Mouse (Mus musculus): Measurements from ENCODE around the gene Dhrs13. TPM values are rescaled to one million over a fixed set of nuclear protein-coding genes. Genes with fewer than 3 reads are reported as not detected.

Gene Dhrs13
- total and polyA plus RNA-seq, 2 experiments from 2014 or later, result 7.3 to 7.7 TPM

DNA sequence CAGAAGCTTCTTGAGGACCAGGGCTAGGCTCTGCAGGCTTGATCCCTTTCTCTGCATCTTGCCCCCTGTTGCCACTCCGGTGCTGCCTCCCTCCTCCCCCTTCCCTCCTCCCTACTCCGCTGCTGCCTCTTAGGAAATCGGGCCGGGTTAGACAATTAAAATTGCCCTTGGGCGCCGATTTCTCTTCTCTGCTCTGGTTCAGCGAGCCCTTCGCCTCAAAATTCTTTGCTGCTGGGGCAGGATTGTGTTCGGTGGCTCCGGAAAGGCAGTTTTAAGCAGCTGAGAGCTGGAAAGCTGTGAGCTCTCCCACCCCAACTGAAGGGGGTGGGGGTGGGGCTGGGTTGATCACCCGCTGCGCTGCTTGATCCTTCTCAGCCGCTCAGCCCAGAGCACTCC lies 47.2 kb upstream of the Dhrs13 start:
- ATAC-seq (ENCODE audit: insufficient read depth, low read depth) (no peak), DNase-seq (ENCODE audit: low spot score) (peak; percentile 37)
- peak overlapping the region; percentile 94 for H3K4me3 ChIP-seq (ENCODE audit: low read depth, low read length)
- H3K36me3 ChIP-seq (replicated peaks; ENCODE audit: control insufficient read depth, insufficient read depth, low read length), result peaks cover 12% of the 10 kb centered on the region; the same call in 1 of the 2 replicates
- H3K27me3 ChIP-seq (ENCODE audit: control insufficient read depth, insufficient read depth, low read length), result no peaks in the 10 kb centered on the region
- TF ChIP-seq CTCF (IDR thresholded peaks at IDR 0.05; ENCODE audit: low read depth) (no peak), EP300 (IDR thresholded peaks at IDR 0.05; ENCODE audit: low read depth) (no peak)
- 0% methylated on average over 13 of the region's 13 CpGs for whole genome bisulfite sequencing
- H3K4me1 ChIP-seq (ENCODE audit: control insufficient read depth, insufficient read depth), result peaks cover 4% of the 10 kb centered on the region; the same call in 1 of the 2 replicates
- peak overlapping the region; percentile 96 for H3K4me2 ChIP-seq (ENCODE audit: low read depth, low read length)
- H3K27ac ChIP-seq (ENCODE audit: low read depth), result peak overlapping the region; percentile 97
- H3K9me3 ChIP-seq (replicated peaks; ENCODE audit: control insufficient read depth, low read length), result no peaks in the 10 kb centered on the region
- H3K9ac ChIP-seq (replicated peaks; ENCODE audit: low read depth, low read length), result peak overlapping the region; percentile 98

DNA sequence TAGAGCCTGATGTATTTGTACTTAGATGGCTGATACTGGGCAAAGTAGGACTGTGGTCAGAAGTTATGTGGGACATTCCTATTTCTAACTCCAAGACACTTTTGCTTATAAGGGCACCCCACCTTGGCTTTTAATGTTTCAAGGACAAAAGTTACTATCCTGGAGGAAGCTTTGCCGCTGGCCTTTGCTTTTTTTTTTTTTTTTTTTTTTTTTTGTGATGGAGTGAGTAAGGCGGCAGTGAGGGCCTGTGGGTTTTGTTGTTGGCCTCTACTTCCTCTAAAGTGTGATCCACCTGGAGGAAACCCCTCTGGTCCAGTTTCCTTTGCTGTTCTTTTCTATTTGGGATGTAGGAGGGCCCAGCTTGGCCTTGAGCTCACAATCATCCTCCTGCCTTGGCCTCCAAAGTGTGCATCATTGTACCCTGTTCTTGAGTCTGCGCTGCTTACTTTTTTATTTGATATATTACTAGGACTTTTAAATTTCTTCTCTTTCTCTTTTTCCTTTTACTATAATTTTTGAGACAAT lies 46.5 kb upstream of the Dhrs13 start:
- no peaks in the 10 kb centered on the region for H3K9me3 ChIP-seq (replicated peaks; ENCODE audit: control insufficient read depth, low read length)
- ATAC-seq (ENCODE audit: insufficient read depth, low read depth), result no peak
- H3K9ac ChIP-seq (replicated peaks; ENCODE audit: low read depth, low read length), result peak overlapping the region; percentile 98; the same call in 1 of the 2 replicates

DNA sequence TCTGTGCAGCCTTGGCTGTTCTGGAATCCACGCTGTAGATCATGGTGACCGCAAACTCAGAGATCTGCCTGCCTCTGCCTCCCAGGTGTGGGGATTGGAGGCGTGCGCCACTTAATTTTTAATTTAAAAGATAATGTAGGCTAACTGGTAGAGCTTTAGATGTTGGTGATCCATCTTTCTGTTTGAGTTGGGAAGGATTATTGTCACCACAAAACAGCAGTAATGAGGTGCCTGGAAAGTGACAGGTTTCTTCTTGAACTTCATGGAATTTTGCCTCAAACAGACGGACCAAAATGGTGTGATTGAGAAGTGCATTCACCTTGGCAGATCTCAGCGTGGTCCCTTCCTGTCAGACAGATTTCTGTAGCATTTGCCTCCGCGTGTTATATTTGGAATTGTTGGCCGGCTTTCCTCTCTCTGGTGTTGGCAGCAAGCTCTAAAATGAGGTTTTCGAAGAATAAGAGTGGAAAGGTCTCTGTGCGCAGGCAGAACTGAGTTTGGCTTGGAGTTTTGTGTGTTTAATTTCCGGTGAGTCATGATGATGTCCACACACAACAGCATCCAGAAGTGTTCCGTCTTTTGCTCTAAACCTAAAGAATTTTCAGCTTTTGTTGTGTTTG lies 42.9 kb upstream of the Dhrs13 start:
- 66% methylated on average over 13 of the region's 13 CpGs for WGBS
- H3K27ac ChIP-seq (ENCODE audit: low read depth), result no peak overlapping the region
- no peak for ATAC-seq (ENCODE audit: insufficient read depth, low read depth)
- H3K4me3 ChIP-seq (ENCODE audit: low read depth, low read length), result no peak overlapping the region
- H3K27me3 ChIP-seq (ENCODE audit: control insufficient read depth, insufficient read depth, low read length), result no peaks in the 10 kb centered on the region
- H3K9ac ChIP-seq (replicated peaks; ENCODE audit: low read depth, low read length), result no peak overlapping the region
- peaks cover 17% of the 10 kb centered on the region; the same call in 1 of the 2 replicates for H3K36me3 ChIP-seq (replicated peaks; ENCODE audit: control insufficient read depth, insufficient read depth, low read length)
- no peaks in the 10 kb centered on the region for H3K9me3 ChIP-seq (replicated peaks; ENCODE audit: control insufficient read depth, low read length)
- TF ChIP-seq CTCF (IDR thresholded peaks at IDR 0.05; ENCODE audit: low read depth), result no peak
- TF ChIP-seq EP300 (IDR thresholded peaks at IDR 0.05; ENCODE audit: low read depth), result no peak
- no peak overlapping the region for H3K4me2 ChIP-seq (ENCODE audit: low read depth, low read length)
- DNase-seq (ENCODE audit: low spot score), result no peak
- H3K4me1 ChIP-seq (ENCODE audit: control insufficient read depth, insufficient read depth), result peaks cover 4% of the 10 kb centered on the region; the same call in 1 of the 2 replicates

More for the DNA sequence above, 46.5 kb upstream of the Dhrs13 start:
- peak overlapping the region; percentile 97 for H3K27ac ChIP-seq (ENCODE audit: low read depth)
- no peak for TF ChIP-seq CTCF (IDR thresholded peaks at IDR 0.05; ENCODE audit: low read depth)
- TF ChIP-seq EP300 (IDR thresholded peaks at IDR 0.05; ENCODE audit: low read depth), result no peak
- 75% methylated on average over 3 of the region's 3 CpGs for whole genome bisulfite sequencing
- H3K36me3 ChIP-seq (replicated peaks; ENCODE audit: control insufficient read depth, insufficient read depth, low read length), result peaks cover 12% of the 10 kb centered on the region; the same call in 1 of the 2 replicates
- H3K4me3 ChIP-seq (ENCODE audit: low read depth, low read length), result peak overlapping the region; percentile 94
- H3K4me1 ChIP-seq (ENCODE audit: control insufficient read depth, insufficient read depth), result peaks cover 4% of the 10 kb centered on the region; the same call in 1 of the 2 replicates
- H3K4me2 ChIP-seq (ENCODE audit: low read depth, low read length), result peak overlapping the region; percentile 96
- H3K27me3 ChIP-seq (ENCODE audit: control insufficient read depth, insufficient read depth, low read length), result no peaks in the 10 kb centered on the region
- no peak for DNase-seq (ENCODE audit: low spot score)

DNA sequence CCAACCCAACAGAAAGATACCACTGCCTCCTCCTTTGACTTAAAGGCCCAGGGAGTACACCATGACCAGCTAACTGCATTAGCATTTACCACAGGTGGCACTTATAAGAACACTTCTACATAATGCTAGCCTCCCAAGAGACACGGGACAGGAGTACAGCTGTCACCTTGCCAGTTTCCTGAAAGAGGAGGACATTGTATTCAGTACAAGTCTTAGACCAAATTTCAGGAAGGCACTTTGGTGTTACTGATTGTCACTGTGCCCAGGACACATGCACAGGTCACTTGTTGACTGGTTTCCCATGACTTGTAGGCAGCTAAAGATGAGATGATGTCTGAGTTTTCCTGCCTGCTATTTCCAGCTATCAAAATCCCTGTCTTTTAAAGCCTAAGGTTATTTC lies 36.5 kb upstream of the Dhrs13 start:
- no peak overlapping the region for H3K9ac ChIP-seq (replicated peaks; ENCODE audit: low read depth, low read length)
- TF ChIP-seq CTCF (IDR thresholded peaks at IDR 0.05; ENCODE audit: low read depth) (no peak), EP300 (IDR thresholded peaks at IDR 0.05; ENCODE audit: low read depth) (no peak)
- H3K4me2 ChIP-seq (ENCODE audit: low read depth, low read length), result no peak overlapping the region
- H3K27ac ChIP-seq (ENCODE audit: low read depth), result peak overlapping the region; percentile 43; the same call in 1 of the 2 replicates
- H3K36me3 ChIP-seq (replicated peaks; ENCODE audit: control insufficient read depth, insufficient read depth, low read length), result peaks cover 11% of the 10 kb centered on the region
- no peaks in the 10 kb centered on the region for H3K27me3 ChIP-seq (ENCODE audit: control insufficient read depth, insufficient read depth, low read length)
- ATAC-seq (ENCODE audit: insufficient read depth, low read depth) (no peak), DNase-seq (ENCODE audit: low spot score) (no peak)
- H3K9me3 ChIP-seq (replicated peaks; ENCODE audit: control insufficient read depth, low read length), result no peaks in the 10 kb centered on the region
- H3K4me3 ChIP-seq (ENCODE audit: low read depth, low read length), result no peak overlapping the region
- H3K4me1 ChIP-seq (ENCODE audit: control insufficient read depth, insufficient read depth), result peaks cover 7% of the 10 kb centered on the region
- WGBS, result 38% methylated on average over 1 of the region's 1 CpGs

DNA sequence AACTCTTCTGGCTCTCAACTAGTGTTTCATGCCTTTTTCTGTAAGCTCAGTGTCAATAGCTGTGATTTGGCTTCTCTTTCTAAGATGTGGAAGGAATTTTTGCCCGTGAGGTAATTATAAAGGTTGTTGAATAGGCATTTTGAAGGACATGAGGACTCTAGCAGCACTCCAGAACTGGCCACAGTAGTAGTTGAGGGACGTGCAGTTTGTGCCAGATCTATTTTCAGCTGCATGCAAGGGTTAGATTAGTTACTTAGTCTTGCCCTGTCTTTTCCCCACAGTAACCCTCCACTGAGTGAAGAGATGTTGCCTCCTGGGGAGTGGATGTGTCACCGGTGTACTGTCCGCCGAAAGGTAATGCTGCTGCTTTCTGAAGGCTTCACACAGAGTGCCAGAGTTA lies 25.6 kb upstream of the Dhrs13 start:
- H3K4me2 ChIP-seq (ENCODE audit: low read depth, low read length), result peak overlapping the region; percentile 27
- peak overlapping the region; percentile 95 for H3K27ac ChIP-seq (ENCODE audit: low read depth)
- ATAC-seq (ENCODE audit: insufficient read depth, low read depth) (peak; percentile 85), DNase-seq (ENCODE audit: low spot score) (peak; percentile 67)
- H3K4me3 ChIP-seq (ENCODE audit: low read depth, low read length), result no peak overlapping the region
- no peaks in the 10 kb centered on the region for H3K9me3 ChIP-seq (replicated peaks; ENCODE audit: control insufficient read depth, low read length)
- H3K27me3 ChIP-seq (ENCODE audit: control insufficient read depth, insufficient read depth, low read length), result no peaks in the 10 kb centered on the region
- peaks cover 37% of the 10 kb centered on the region for H3K36me3 ChIP-seq (replicated peaks; ENCODE audit: control insufficient read depth, insufficient read depth, low read length)
- no peak overlapping the region for H3K9ac ChIP-seq (replicated peaks; ENCODE audit: low read depth, low read length)
- peaks cover 11% of the 10 kb centered on the region; the same call in 1 of the 2 replicates for H3K4me1 ChIP-seq (ENCODE audit: control insufficient read depth, insufficient read depth)
- no peak for TF ChIP-seq CTCF (IDR thresholded peaks at IDR 0.05; ENCODE audit: low read depth)
- no peak for TF ChIP-seq EP300 (IDR thresholded peaks at IDR 0.05; ENCODE audit: low read depth)
- WGBS, result 48% methylated on average over 5 of the region's 5 CpGs

Measured in heart, postnatal 0 days (tissue).